Mouse (Mus musculus): ENCODE measurements around the gene Chmp1a. TPM values are rescaled to one million over a fixed set of nuclear protein-coding genes. Genes with fewer than 3 reads are reported as not detected.

Gene Chmp1a
- total RNA-seq, 2 experiments from 2014 or later, result 111 to 130 TPM

DNA sequence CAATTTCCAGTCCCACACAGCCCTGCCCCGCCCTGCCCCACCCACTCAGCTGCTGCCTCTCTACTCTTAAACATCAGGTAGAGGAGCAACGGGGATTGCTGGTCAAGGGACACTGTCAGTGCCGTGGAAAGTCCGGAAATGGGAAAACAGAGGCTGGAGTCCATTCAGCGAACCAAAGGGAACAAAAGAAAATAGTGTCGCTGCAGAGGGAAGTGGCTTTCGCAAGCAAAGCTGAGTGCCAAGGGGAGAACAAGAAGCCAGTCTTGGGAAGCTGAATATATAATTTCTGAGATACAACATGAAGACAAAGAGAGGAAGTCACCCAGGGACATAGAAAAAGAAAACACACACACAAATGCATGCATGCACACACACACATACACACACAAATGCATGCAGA, 23.7 kb downstream of the Chmp1a start:
- intact Hi-C loops (cut with DNase I), result loop anchor here (5.0 kb wide), 1 partner anchor 42 kb away; no protein-coding TSS in a partner anchor
- DNase-seq (ENCODE audit: extremely low spot score in 1 of 2, low spot score in 2 of 2), result no peak

DNA sequence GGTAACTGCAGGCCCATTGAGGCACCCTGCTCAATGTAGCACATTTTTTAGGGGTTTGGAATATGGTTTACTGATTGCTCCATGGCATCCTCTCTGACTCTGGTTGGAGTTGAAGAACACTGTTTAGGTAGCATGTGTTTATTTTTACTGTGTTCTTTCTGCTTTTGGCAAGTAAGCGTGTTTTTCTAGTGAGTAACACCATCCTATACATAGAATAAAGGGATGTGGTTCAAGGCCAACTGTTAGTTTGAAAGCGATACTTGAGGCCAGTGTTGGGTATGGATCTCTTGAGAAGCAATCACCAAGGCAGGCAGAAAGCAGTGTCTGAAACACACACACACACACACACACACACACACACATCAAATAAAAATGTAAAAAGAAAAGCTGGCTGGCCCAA, 24.6 kb downstream of the Chmp1a start:
- DNase-seq (ENCODE audit: extremely low spot score in 1 of 2, low spot score in 2 of 2), result no peak
- intact Hi-C loops (cut with DNase I), result loop anchor here (5.0 kb wide), 1 partner anchor 41 kb away; no protein-coding TSS in a partner anchor

DNA sequence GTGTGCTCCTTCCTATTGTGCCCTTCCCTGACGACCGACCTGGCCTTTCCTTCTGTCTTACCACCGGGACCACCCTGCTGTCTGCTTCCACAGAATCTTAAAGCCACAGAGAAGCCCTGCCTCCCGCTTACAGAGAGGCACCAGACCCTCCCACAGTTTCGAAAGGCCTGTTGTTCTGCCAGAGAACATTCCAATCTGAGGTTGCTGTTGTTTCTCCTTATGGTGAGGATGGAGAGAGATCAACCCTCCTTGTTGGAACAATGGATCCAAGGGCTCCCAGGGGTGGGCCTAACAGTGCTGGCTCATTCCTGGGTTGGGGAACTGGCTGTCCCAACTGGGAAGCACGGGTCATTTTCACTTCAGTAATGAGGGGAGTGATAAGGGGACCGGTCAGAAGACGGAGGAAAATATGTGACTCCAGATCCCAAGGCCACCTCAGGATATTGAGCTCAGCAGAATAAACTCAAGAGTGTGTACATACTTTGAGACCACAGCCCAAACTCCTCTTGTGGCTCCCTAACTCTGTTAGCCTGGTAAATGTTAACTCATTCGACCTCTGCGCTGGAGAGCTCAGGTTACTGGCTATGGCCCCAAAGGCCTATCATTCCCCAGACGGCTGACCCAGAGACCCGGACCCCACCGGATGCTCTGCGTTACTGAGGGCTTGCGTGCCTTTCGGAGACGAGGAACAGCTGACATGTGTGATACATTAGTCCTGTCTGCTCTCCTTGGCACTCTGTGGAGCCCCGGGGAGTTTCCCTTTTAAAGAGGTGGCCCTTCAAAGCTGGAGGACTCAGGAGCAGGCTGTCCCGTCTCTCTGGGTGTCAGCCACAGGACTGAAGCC, 26.8 kb downstream of the Chmp1a start, which contains the start of gene Dpep1:
Gene Dpep1 (plus strand): TSS at position 677 of the 844 bp plus-strand sequence.
- intact Hi-C loops (cut with DNase I), result loop anchor here (5.0 kb wide), 1 partner anchor 38 kb away; no protein-coding TSS in a partner anchor
- DNase-seq (ENCODE audit: extremely low spot score in 1 of 2, low spot score in 2 of 2), result no peak

DNA sequence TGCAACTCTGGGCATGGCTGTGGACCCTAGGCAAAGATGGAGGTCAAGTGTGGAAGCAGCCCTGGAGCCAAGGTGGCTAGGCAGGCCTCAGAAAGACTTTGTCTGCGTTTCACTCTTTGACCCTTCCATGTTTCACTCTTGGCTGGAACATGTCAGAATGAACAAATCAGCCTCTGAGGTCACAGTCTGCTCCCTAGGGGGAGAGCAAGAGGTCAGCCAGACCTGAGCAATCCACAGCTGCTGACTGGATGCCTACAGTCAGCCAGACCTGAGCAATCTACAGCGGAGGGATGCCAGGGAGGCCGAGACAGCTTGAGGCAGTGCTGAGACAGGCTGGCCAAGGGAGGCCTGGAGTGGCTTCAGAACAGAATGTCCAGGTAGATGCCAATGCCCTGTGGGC, 31.2 kb downstream of the Chmp1a start:
- DNase-seq (ENCODE audit: extremely low spot score in 1 of 2, low spot score in 2 of 2), result no peak
- intact Hi-C loops (cut with DNase I), result no loop called here

DNA sequence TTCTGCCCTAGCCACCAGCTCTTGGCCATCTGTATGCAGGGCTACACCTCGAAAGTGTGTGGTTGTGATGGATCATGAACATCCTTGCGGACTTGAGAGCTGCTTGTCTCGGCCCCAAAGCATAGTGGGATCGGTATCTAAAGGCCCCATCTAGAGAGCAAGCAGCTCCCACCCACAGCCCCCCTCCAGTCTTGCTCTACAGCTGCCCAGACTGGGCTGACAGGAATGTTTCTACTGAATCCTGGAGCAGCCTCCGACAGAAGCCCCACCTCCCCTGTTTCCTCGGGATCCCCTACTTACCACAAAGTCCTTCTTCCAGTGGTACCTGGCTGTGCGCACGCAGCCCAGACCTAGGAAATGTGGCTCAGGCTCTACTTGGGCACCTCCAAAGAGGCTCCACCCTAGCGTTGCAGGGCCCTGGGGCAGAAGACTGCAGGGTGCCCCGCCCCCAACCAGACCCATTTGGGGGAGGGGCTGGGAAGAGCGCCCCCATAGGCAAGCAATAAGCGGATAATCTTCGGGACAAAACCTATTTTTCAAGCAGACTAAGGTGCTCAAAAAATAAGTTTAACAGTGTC, 54.6 kb downstream of the Chmp1a start, which contains the start of gene Sult5a1:
Gene Sult5a1 (minus strand): TSS at position 428 of the 578 bp plus-strand sequence.
- intact Hi-C loops (cut with DNase I), result no loop called here
- DNase-seq (ENCODE audit: extremely low spot score in 1 of 2, low spot score in 2 of 2), result no peak

DNA sequence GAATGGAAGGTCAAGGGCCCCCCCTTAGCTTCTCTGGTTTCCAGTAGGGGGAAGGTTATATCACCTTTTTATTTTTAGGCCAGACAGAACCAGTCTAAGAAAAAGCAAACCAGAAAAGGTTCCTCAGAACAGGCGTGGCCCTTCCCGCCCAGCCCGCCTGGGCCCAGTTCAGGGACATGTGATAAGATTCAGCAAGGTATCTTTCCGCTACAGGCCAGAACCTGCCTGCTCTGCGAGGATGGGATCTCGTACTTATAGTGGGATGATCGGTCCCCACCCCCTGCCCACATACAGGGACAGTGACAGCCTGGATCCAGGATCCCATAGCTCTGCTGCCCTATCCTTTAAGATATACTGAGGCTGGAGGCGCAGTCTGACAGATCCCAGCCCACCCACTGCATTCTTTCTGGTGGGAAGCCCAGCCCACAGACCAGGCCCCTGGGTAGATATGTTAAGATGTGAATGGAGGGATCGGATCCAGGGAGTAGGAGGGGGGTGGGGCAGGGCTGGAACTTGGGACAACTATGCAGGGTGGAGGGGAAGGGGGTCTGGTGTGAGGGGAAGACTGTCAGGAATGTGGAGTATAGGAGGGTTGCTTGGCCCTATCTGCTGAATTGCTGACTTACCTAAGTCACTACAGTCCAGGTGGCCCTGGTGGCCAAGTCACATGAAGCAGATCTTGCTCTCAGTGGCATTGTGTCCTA, 56.3 kb downstream of the Chmp1a start:
- DNase-seq (ENCODE audit: extremely low spot score in 1 of 2, low spot score in 2 of 2), result no peak
- intact Hi-C loops (cut with DNase I), result no loop called here

DNA sequence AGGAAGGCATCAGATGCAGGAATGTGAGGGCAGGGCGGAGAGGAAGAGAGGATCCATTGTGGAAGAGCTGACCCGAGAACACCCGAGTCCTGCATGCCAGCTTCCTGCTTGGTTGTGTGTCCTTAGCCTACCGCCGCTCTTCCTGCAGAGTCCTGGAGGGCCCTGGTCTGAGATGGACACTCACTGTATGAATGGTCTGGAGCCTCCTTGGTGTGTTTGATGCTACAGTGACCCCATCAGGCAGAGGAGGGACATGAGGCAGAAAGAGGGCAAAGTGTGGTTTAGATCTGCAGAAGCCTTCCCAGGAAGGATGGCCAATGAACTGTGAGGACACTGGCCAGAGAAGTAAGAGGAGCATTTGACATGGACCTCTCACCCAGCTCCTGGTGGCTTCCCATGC, 57.4 kb downstream of the Chmp1a start:
- no peak for DNase-seq (ENCODE audit: extremely low spot score in 1 of 2, low spot score in 2 of 2)
- intact Hi-C loops (cut with DNase I), result no loop called here

Other genes with a start within 250 kb of the Chmp1a start
- gene Ankrd11, start 170.5 kb downstream of the Chmp1a start, total RNA-seq (2021), result 100 to 1,000 TPM; 137 to 138 TPM
- gene Spg7, start 149.8 kb downstream of the Chmp1a start, total RNA-seq (2021), result 10 to 100 TPM; 70.4 to 71.3 TPM
- gene Rpl13, start 110.4 kb downstream of the Chmp1a start, total RNA-seq (2021), result 100 to 1,000 TPM; 451 to 456 TPM
- 10 to 100 TPM; 75.7 to 94.1 TPM for gene Cpne7, start 95.4 kb downstream of the Chmp1a start, total RNA-seq (2021)
- not detected for gene Sult5a1, start 54.4 kb downstream of the Chmp1a start, total RNA-seq (2021)
- gene Dpep1, start 26.5 kb downstream of the Chmp1a start, total RNA-seq (2021), result not detected
- gene Spata33, start 69 bp upstream of the Chmp1a start, total RNA-seq (2021), result 1 to 10 TPM; 6.3 to 7.5 TPM
- 10 to 100 TPM; 69.3 to 69.5 TPM for gene Cdk10, start 12.1 kb upstream of the Chmp1a start, total RNA-seq (2021)
- gene Spata2l, start 23.5 kb upstream of the Chmp1a start, total RNA-seq (2021), result 100 to 1,000 TPM; 111 to 118 TPM
- 10 to 100 TPM; 21.6 to 25.2 TPM for gene Zfp276, start 41.4 kb upstream of the Chmp1a start, total RNA-seq (2021)
- gene Vps9d1, start 41.6 kb upstream of the Chmp1a start, total RNA-seq (2021), result 10 to 100 TPM; 72.7 to 74.6 TPM
- gene Fanca, start 105.8 kb upstream of the Chmp1a start, total RNA-seq (2021), result 1 to 10 TPM; 4.0 to 4.1 TPM
- gene Spire2, start 120.0 kb upstream of the Chmp1a start, total RNA-seq (2021), result 10 to 100 TPM; 16.2 to 17.4 TPM
- gene Tcf25, start 161.0 kb upstream of the Chmp1a start, total RNA-seq (2021), result 100 to 1,000 TPM; 498 to 558 TPM
- not detected for gene Mc1r, start 194.3 kb upstream of the Chmp1a start, total RNA-seq (2021)
- 1,000 to 10,000 TPM; 1,287 to 1,390 TPM for gene Tubb3, start 198.7 kb upstream of the Chmp1a start, total RNA-seq (2021)
- 10 to 100 TPM; 75.4 to 77.6 TPM for gene Def8, start 210.8 kb upstream of the Chmp1a start, total RNA-seq (2021)

All from left cerebral cortex, postnatal 10 days (tissue).